Comparison of ENCODE assay signal across 22 mouse cellular contexts in genomic region chr3:102127114-102127513, GRCm38 (mm10). TPM values are rescaled to one million over a fixed set of nuclear protein-coding genes. Genes with fewer than 3 reads are reported as not detected.
DNase-seq lines count a peak whose midpoint lies in the region; ATAC-seq and TF ChIP-seq lines count a peak whose summit lies in the region.
"Had no signal": no experiment of that assay in that cellular context is flagged by ENCODE, and none has a peak within 500 bp of the region (broad histone marks: within the 10 kb centered on the region; RNA-seq: fewer than 3 reads in every experiment).

No protein-coding gene starts in this region.

- no peaks in the 10 kb centered on the region for H3K27me3 ChIP-seq in lung, embryonic 14.5 days (ENCODE audit: insufficient read depth, low read length)
- H3K27me3 ChIP-seq in stomach, embryonic 16.5 days (ENCODE audit: control insufficient read depth, insufficient read depth, low read length): no peaks in the 10 kb centered on the region
- H3K27me3 ChIP-seq: CH12.LX; embryonic facial prominence, embryonic 13.5 days; forebrain, embryonic 12.5 days; Patski had no signal

- no peak overlapping the region for H3K4me2 ChIP-seq in lung, embryonic 14.5 days
- H3K4me2 ChIP-seq in stomach, embryonic 16.5 days (ENCODE audit: low read depth, low read length): no peak overlapping the region
- H3K4me2 ChIP-seq: embryonic facial prominence, embryonic 13.5 days; forebrain, embryonic 12.5 days had no signal

- 58% methylated on average over 2 of the region's 2 CpGs for WGBS in lung, embryonic 14.5 days
- 58% methylated on average over 2 of the region's 2 CpGs for WGBS in stomach, embryonic 16.5 days

- H3K9me3 ChIP-seq in lung, embryonic 14.5 days (ENCODE audit: low read depth, low read length): no peaks in the 10 kb centered on the region
- H3K9me3 ChIP-seq in stomach, embryonic 16.5 days (replicated peaks; ENCODE audit: control insufficient read depth, low read length): no peaks in the 10 kb centered on the region
- H3K9me3 ChIP-seq: embryonic facial prominence, embryonic 13.5 days; forebrain, embryonic 12.5 days; heart, embryonic 10.5 days had no signal

- no peak overlapping the region for H3K9ac ChIP-seq in lung, embryonic 14.5 days
- H3K9ac ChIP-seq in stomach, embryonic 16.5 days (ENCODE audit: low read length): no peak overlapping the region
- H3K9ac ChIP-seq: embryonic facial prominence, embryonic 13.5 days; forebrain, embryonic 12.5 days had no signal

- intact Hi-C loops in left cerebral cortex, postnatal 4 days (cut with DNase I): no loop called here

- TF ChIP-seq CTCF in lung, embryonic 14.5 days (IDR thresholded peaks at IDR 0.05; ENCODE audit: low read depth): no peak

- ATAC-seq in lung, embryonic 14.5 days (ENCODE audit: insufficient read depth): no peak
- ATAC-seq in stomach, embryonic 16.5 days (ENCODE audit: insufficient read depth, low FRiP score): 0 out of 2 replicates have a peak, but pooled peaks have one; percentile 50
- ATAC-seq: activated CD4-positive, CD25-positive, alpha-beta regulatory T cell, adult 4 months; forebrain, embryonic 16.5 days; Patski had no signal

- no peaks in the 10 kb centered on the region for H3K4me1 ChIP-seq in lung, embryonic 14.5 days (ENCODE audit: insufficient read depth)
- no peaks in the 10 kb centered on the region for H3K4me1 ChIP-seq in stomach, embryonic 16.5 days (ENCODE audit: control insufficient read depth, insufficient read depth, low read length)
- H3K4me1 ChIP-seq: embryonic facial prominence, embryonic 13.5 days had no signal

- H3K4me3 ChIP-seq in lung, embryonic 14.5 days (ENCODE audit: low read depth, low read length): no peak overlapping the region
- H3K4me3 ChIP-seq in stomach, embryonic 16.5 days (replicated peaks; ENCODE audit: low read length): no peak overlapping the region
- H3K4me3 ChIP-seq: embryonic facial prominence, embryonic 13.5 days; forebrain, embryonic 12.5 days; heart, embryonic 10.5 days had no signal

- no peak overlapping the region for H3K27ac ChIP-seq in lung, embryonic 14.5 days (ENCODE audit: low read depth)
- no peak overlapping the region for H3K27ac ChIP-seq in stomach, embryonic 16.5 days (ENCODE audit: low read length)
- H3K27ac ChIP-seq: embryonic facial prominence, embryonic 13.5 days; forebrain, embryonic 12.5 days; heart, embryonic 10.5 days had no signal

- H3K36me3 ChIP-seq in lung, embryonic 14.5 days (ENCODE audit: insufficient read depth): no peaks in the 10 kb centered on the region
- no peaks in the 10 kb centered on the region for H3K36me3 ChIP-seq in stomach, embryonic 16.5 days (ENCODE audit: control insufficient read depth, insufficient read depth, low read length)
- H3K36me3 ChIP-seq: embryonic facial prominence, embryonic 13.5 days; forebrain, embryonic 12.5 days; heart, embryonic 10.5 days had no signal

- DNase-seq in lung, embryonic 14.5 days: peak; percentile 49
- no peak for DNase-seq in lung, postnatal 36 days
- peak; percentile 22 to 60 for DNase-seq in lung, postnatal 4 days
- DNase-seq in lung, postnatal 14 days: no peak
- no peak for DNase-seq in left cerebral cortex, postnatal 4 days
- no peak for DNase-seq in thymus, postnatal 36 days
- DNase-seq: adrenal gland, postnatal 25 days; cerebellum, adult 18-20 months; cerebellum, adult 9-11 months; cerebellum, postnatal 36 days; gastrocnemius, postnatal 10 days; heart, adult 18-20 months; heart, postnatal 10 days had no signal

RNA-seq across cellular contexts. Expression of gene Casq2, which starts 40.9 kb away (rescaled TPM):
- 0.43 and 3.6 TPM in 2 replicates for polyA plus RNA-seq in lung, embryonic 14.5 days (2014; fragmentation: Nextera tagmentation; extraction: Ambion mirVana)
- 3.9 and 45.9 TPM in 2 replicates for polyA plus RNA-seq in stomach, embryonic 16.5 days (2015; fragmentation: Nextera tagmentation; extraction: Ambion mirVana)
- under 1 TPM; 0.44 to 0.89 TPM for total RNA-seq in left cerebral cortex, postnatal 4 days (2021)
- total RNA-seq: CH12.LX; hematopoietic stem cell, adult 5-6 weeks had no signal
- polyA plus RNA-seq: activated CD4-positive, CD25-positive, alpha-beta regulatory T cell, adult 4 months had no signal

Comparison
In these comparisons a context has a peak if more than half of its experiments do, and no peak if none do; other contexts are left out.
1. DNase-seq: peak in lung, embryonic 14.5 days (single experiment) and lung, postnatal 4 days (2 of 2); none in lung, postnatal 36 days (single experiment), lung, postnatal 14 days (single experiment), left cerebral cortex, postnatal 4 days (single experiment) and thymus, postnatal 36 days (0 of 2).